Mouse (Mus musculus): ENCODE data around the gene Clmn. TPM values are rescaled to one million over a fixed set of nuclear protein-coding genes. Genes with fewer than 3 reads are reported as not detected.
A peak's percentile ranks its signal among the peaks of the same experiment; 100 is the strongest.

Gene Clmn
- polyA plus RNA-seq, 1 experiment from 2014 or later = 5.5 TPM

DNA sequence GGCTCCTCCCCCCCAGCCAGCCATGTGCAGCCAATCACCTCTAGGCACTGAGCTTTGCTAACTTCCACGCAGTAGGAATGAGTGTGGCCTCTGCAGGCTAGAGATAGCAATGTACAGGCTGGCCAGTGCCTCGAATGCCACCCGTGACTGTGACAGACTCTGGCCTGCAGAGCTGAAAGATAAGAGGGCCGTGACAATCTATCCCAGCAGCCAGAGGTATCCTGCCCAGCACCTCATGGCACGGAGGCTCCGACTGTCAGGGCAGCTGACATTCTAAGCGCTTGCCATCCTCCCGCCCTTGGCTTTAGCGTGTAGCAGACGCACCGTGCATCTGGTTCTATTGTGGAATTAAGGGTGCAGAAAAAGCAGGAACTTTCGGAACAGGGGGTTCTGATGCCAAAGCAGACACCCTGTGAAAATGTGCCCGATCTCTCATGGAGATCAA is 26.9 kb downstream of the Clmn start:
- no peaks in the 10 kb centered on the region; the same call in none of the 2 replicates for H3K4me1 ChIP-seq (replicated peaks; ENCODE audit: control insufficient read depth, insufficient read depth)
- H3K27ac ChIP-seq (replicated peaks) = no peak overlapping the region
- H3K4me3 ChIP-seq (ENCODE audit: low read depth, low read length) = no peak overlapping the region
- TF ChIP-seq CTCF (IDR thresholded peaks at IDR 0.05; ENCODE audit: low read depth) (no peak), EP300 (optimal IDR thresholded peaks at IDR 0.05) (no peak)
- H3K27me3 ChIP-seq (ENCODE audit: control insufficient read depth, insufficient read depth, low read length) = no peaks in the 10 kb centered on the region
- DNase-seq (ENCODE audit: low spot score) = no peak
- 67% methylated on average over 13 of the region's 13 CpGs for WGBS
- no peaks in the 10 kb centered on the region for H3K9me3 ChIP-seq (ENCODE audit: control insufficient read depth, low read length)
- no peak for ATAC-seq (ENCODE audit: low FRiP score, low TSS enrichment)
- no peak overlapping the region for H3K4me2 ChIP-seq (replicated peaks; ENCODE audit: low read depth)
- no peaks in the 10 kb centered on the region for H3K36me3 ChIP-seq (ENCODE audit: control insufficient read depth, insufficient read depth, low read length)
- no peak overlapping the region for H3K9ac ChIP-seq (ENCODE audit: low read length)

DNA sequence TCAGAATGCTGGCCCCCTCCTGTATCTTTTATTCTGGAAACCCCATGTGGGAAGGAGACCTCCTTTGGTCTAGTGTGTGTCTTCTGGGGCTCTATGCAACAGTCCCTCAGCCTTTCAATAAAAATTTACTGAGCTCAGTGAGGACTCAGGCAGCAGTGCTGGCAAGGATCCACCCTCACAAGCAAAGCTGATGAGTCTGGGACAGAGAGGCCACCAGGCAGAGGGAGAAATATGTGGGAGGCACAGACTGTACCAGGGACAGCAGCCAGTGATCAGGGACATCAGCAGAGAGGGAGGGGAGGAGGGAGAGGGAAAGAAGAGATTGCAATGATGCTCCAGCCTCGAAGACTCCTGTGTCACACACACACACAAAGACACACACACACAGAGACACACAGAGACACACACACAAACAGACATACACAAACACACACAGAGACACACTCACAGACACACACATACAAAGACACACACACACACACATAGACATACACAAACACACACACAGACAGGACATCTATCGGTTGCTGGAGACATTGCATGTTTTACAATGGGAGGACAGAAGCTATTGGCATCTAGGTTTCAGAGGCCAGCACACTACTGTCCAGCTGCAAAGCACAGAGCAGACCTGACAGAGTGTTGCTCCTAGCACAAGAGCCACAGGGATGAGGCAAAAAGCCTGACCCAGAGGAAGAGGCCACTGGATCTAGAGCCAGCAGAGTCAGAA is 27.6 kb downstream of the Clmn start:
- H3K27me3 ChIP-seq (ENCODE audit: control insufficient read depth, insufficient read depth, low read length) = no peaks in the 10 kb centered on the region
- no peak for ATAC-seq (ENCODE audit: low FRiP score, low TSS enrichment)
- TF ChIP-seq EP300 (optimal IDR thresholded peaks at IDR 0.05) = no peak
- peak; percentile 31; the same call in 1 of the 2 replicates for TF ChIP-seq CTCF (IDR thresholded peaks at IDR 0.05; ENCODE audit: low read depth)

DNA sequence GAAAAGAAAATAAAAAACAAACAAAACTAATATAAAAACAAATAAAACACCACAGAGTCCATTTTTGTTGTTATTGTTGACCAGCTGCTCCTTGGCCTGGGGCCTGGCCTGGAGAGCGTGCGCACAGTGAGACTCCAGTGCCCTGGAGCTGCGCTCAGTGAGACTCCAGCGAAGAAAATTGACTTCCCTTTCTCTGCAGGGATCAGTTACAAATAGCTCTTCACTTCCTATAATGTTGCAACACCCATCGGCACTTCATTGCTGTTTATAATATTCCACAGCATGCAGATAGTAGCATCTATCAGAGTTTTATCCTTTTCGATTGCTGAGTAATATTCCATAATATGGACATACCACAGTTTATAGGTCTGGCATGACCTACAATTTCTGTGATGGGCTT is 28.6 kb downstream of the Clmn start:
- DNase-seq (ENCODE audit: low spot score) = no peak
- WGBS = 87% methylated on average over 6 of the region's 6 CpGs

More for the DNA sequence above, 27.6 kb downstream of the Clmn start:
- Histone ChIP-seq H3K27ac (replicated peaks) (no peak overlapping the region), H3K9ac (ENCODE audit: low read length) (no peak overlapping the region), H3K36me3 (ENCODE audit: control insufficient read depth, insufficient read depth, low read length) (no peaks in the 10 kb centered on the region), H3K4me3 (ENCODE audit: low read depth, low read length) (no peak overlapping the region), H3K4me1 (replicated peaks; ENCODE audit: control insufficient read depth, insufficient read depth) (no peaks in the 10 kb centered on the region; the same call in none of the 2 replicates), H3K9me3 (ENCODE audit: control insufficient read depth, low read length) (no peaks in the 10 kb centered on the region), H3K4me2 (replicated peaks; ENCODE audit: low read depth) (no peak overlapping the region)
- DNase-seq (ENCODE audit: low spot score) = no peak
- WGBS = 57% methylated on average over 2 of the region's 2 CpGs

DNA sequence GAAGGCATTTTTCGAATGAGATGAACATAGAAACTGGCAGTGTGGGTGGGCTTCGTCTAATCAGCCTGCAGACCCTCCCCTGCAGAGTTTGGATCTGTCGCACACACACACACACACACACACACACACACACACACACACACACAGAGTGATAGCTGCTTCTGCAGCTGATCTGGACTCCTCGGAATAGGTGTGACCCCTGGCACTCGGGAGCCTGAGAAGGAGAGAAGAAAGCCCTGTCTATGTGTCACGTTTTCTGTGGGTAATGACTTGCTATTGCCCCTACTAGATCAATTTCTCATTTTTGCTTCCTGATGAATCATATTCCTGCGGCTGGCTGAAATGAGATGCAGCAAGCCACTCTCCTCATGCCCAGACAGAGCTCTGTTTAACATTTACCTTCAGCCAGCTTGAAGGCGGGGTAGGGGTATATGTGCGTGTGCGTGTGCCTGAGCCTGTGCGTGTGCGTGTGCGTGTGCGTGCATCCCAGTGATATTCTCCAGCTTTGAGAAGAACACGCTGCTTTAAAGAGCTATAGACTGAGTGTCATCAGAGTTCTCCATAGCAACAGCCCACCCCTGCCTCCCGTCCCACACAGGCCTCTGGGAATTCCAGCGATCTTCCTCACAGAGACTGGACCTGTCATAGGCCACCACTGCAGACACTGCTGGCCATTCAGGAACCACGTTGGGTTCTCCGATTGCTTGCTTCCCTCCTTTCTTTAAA is 29.3 kb downstream of the Clmn start:
- TF ChIP-seq EP300 (optimal IDR thresholded peaks at IDR 0.05) (no peak), CTCF (IDR thresholded peaks at IDR 0.05; ENCODE audit: low read depth) (no peak)
- Histone ChIP-seq H3K27me3 (ENCODE audit: control insufficient read depth, insufficient read depth, low read length) (no peaks in the 10 kb centered on the region), H3K27ac (replicated peaks) (0 out of 2 replicates have a peak overlapping the region, but pooled peaks have one; percentile 18), H3K9ac (ENCODE audit: low read length) (no peak overlapping the region), H3K4me3 (ENCODE audit: low read depth, low read length) (no peak overlapping the region), H3K4me1 (replicated peaks; ENCODE audit: control insufficient read depth, insufficient read depth) (no peaks in the 10 kb centered on the region; the same call in 1 of the 2 replicates), H3K4me2 (replicated peaks; ENCODE audit: low read depth) (no peak overlapping the region), H3K36me3 (ENCODE audit: control insufficient read depth, insufficient read depth, low read length) (no peaks in the 10 kb centered on the region), H3K9me3 (ENCODE audit: control insufficient read depth, low read length) (no peaks in the 10 kb centered on the region)
- ATAC-seq (ENCODE audit: low FRiP score, low TSS enrichment) (peak; percentile 58), DNase-seq (ENCODE audit: low spot score) (no peak)
- WGBS = 60% methylated on average over 19 of the region's 19 CpGs

More for the DNA sequence above, 28.6 kb downstream of the Clmn start:
- TF ChIP-seq CTCF (IDR thresholded peaks at IDR 0.05; ENCODE audit: low read depth) (no peak), EP300 (optimal IDR thresholded peaks at IDR 0.05) (no peak)
- H3K4me2 ChIP-seq (replicated peaks; ENCODE audit: low read depth) = no peak overlapping the region
- H3K27me3 ChIP-seq (ENCODE audit: control insufficient read depth, insufficient read depth, low read length) = no peaks in the 10 kb centered on the region
- no peak overlapping the region for H3K4me3 ChIP-seq (ENCODE audit: low read depth, low read length)
- H3K36me3 ChIP-seq (ENCODE audit: control insufficient read depth, insufficient read depth, low read length) = no peaks in the 10 kb centered on the region
- H3K9me3 ChIP-seq (ENCODE audit: control insufficient read depth, low read length) = no peaks in the 10 kb centered on the region
- H3K27ac ChIP-seq (replicated peaks) = no peak overlapping the region
- H3K4me1 ChIP-seq (replicated peaks; ENCODE audit: control insufficient read depth, insufficient read depth) = no peaks in the 10 kb centered on the region; the same call in none of the 2 replicates
- ATAC-seq (ENCODE audit: low FRiP score, low TSS enrichment) = no peak
- no peak overlapping the region for H3K9ac ChIP-seq (ENCODE audit: low read length)

DNA sequence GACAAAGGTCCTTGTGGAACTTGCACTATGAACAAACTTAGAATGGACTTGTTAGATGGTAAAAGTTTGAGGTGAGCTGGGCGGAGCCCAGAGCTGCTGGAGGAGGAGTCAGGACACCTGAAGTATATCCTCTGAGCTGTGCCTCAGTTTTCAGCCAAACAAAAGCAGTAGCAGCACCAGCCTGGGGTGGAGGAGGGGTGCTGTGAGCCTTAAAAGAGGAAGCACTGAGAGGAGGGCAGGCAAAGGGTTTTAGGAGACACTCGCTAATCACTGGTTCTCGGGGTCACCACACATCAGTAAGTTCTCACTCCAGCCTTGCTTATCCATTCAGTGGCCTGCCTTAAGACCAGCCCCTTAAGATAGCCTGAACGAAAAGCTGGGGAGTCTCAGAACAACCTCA is 30.1 kb downstream of the Clmn start:
- TF ChIP-seq CTCF (IDR thresholded peaks at IDR 0.05; ENCODE audit: low read depth) (no peak), EP300 (optimal IDR thresholded peaks at IDR 0.05) (no peak)
- ATAC-seq (ENCODE audit: low FRiP score, low TSS enrichment) (no peak), DNase-seq (ENCODE audit: low spot score) (no peak)
- Histone ChIP-seq H3K27ac (replicated peaks) (0 out of 2 replicates have a peak overlapping the region, but pooled peaks have one; percentile 18), H3K27me3 (ENCODE audit: control insufficient read depth, insufficient read depth, low read length) (no peaks in the 10 kb centered on the region), H3K4me2 (replicated peaks; ENCODE audit: low read depth) (no peak overlapping the region), H3K9me3 (ENCODE audit: control insufficient read depth, low read length) (no peaks in the 10 kb centered on the region), H3K9ac (ENCODE audit: low read length) (no peak overlapping the region), H3K4me3 (ENCODE audit: low read depth, low read length) (no peak overlapping the region), H3K36me3 (ENCODE audit: control insufficient read depth, insufficient read depth, low read length) (no peaks in the 10 kb centered on the region), H3K4me1 (replicated peaks; ENCODE audit: control insufficient read depth, insufficient read depth) (peaks cover 2% of the 10 kb centered on the region; the same call in 1 of the 2 replicates)
- 75% methylated on average over 4 of the region's 4 CpGs for WGBS
